Mouse (Mus musculus) liver, postnatal 0 days (tissue): Measurements from ENCODE around the gene Ell3.

Experiments
- CTCF ChIP-seq: sonication (generic); IDR thresholded peaks from 2 replicates; pipeline ENCODE4 v1.5.1; 2016; ENCODE audit warnings: antibody characterized with exemption, low read depth
- EP300 ChIP-seq: IDR thresholded peaks from 2 replicates; pipeline ENCODE4 v1.6.1; 2016; ENCODE audit warnings: antibody characterized with exemption, low read depth, mild to moderate bottlenecking

GRCm38 (mm10) chr2:121477491-121478266, 33.6 kb upstream of the Ell3 start:
- TF ChIP-seq CTCF: no peak
- TF ChIP-seq EP300: no peak
